Mouse (Mus musculus): ENCODE results near the gene Gabpb2. TPM values are rescaled to one million over a fixed set of nuclear protein-coding genes. Genes with fewer than 3 reads are reported as not detected.

Gene Gabpb2
- total RNA-seq, 4 experiments from 2014 or later, result 7.2 to 9.1 (median 7.6) TPM

GRCm38 (mm10) chr3:95195772-95196171, 21.9 kb downstream of the Gabpb2 start:
- no peak for DNase-seq (ENCODE audit: low spot score in 2 of 2)

DNA sequence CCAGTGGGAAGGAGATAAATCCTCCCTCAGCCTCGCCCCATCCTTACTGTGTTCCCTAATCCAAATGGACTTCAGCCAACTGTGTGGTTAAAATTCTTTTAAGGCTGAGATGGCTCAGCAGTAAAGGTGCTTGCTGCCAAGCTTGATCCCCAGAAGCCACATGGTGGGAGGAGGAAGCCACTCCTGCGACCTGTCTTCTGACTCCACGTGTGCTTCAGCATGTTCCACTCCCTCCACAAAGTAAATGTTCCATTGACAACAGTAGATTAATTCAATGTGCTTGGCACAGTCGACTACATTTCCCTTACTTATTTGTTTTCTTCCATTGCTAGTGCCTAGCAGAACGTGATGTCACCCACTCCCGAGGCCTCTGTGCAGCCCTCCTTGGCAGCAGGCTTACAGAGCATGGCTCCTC, 23.0 kb downstream of the Gabpb2 start:
- no peak for DNase-seq (ENCODE audit: low spot score in 2 of 2)

GRCm38 (mm10) chr3:95186888-95187287, 30.8 kb downstream of the Gabpb2 start:
- no peak for DNase-seq (ENCODE audit: low spot score in 2 of 2)

GRCm38 (mm10) chr3:95186100-95186499, 31.6 kb downstream of the Gabpb2 start:
- DNase-seq (ENCODE audit: low spot score in 2 of 2), result no peak

GRCm38 (mm10) chr3:95184796-95185577, 32.7 kb downstream of the Gabpb2 start:
- DNase-seq (ENCODE audit: low spot score in 2 of 2), result no peak

- DNase-seq (ENCODE audit: low spot score in 2 of 2), result no peak
Observed at GRCm38 (mm10) chr3:95181841-95182240, 35.9 kb downstream of the Gabpb2 start.

DNA sequence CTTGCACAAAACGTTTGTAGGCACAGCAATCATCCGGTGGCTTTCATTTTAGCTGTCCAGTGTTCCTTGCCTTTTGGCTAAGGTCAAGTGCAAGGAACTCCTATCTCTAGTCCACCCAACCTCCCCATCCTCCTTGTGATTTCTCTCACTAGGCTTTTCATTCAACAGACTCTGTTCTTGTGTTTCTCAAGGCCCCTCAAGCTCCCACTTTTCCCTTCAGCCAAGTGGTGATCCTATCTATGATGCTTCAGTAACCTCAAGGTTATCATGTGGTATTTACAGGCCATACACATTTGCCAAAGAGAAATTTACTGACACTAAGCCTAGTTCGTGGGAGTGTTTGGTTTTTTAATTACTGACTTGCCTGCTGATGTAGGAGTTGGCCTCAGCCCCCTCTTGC, 37.8 kb downstream of the Gabpb2 start:
- no peak for DNase-seq (ENCODE audit: low spot score in 2 of 2)

DNA sequence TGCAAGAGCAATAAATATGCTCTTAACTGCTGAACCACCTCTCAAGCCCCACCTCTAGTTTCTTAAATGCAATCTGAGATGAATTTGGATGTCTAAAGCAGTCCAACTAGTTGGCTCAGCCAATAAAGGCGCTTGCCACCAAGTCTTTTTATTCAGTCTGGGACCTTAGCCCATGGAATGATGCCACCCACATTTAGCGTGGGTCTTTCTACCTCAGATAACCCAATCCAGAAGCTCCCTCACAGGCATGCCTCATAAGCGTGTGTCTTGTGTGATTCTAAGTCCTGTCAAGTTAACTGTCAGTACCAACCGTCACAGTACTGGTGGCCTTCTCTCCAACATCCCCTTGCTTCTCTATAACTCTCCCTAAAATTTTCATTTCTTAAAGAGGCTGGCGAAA, 38.8 kb downstream of the Gabpb2 start:
- no peak for DNase-seq (ENCODE audit: low spot score in 2 of 2)

DNA sequence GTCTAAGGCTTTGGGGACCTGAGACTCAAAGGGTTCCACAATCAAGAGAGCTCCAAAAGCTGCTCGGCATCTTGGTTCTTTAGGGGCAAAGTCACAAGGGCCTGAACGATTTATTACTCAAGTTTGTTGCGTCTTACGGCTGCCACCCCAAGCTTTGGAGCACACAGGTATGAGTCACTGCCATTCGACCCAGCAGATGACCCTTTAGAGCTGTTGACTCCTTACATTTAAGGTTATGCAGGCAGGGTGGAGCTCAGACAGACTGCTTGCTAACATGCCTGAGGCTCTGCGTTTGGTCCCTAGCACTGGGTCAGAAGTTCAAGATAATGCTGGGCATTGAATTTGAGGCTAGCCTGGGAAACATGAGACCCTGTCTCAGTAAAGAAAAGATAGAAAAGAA, 40.1 kb downstream of the Gabpb2 start:
- no peak for DNase-seq (ENCODE audit: low spot score in 2 of 2)

DNA sequence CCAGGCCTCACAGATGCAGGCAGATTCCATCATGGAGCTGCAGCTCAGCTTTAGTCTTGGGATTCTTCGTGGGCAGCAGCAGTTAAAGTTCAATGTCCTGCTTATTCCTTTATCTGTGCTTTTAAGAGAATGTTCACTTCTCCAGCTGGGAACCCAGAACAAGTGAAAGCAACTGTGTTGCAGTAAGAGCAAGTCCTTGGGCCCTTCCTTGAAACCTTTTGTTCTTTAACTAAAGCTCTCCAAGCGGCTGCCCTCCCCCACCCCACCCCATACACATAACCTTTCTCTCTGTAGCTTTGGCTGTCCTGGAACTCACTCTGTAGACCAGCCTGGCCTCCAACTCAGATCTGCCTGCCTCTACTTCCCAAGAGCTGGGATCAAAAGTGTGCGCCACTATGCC, 41.2 kb downstream of the Gabpb2 start:
- DNase-seq (ENCODE audit: low spot score in 2 of 2), result no peak

- DNase-seq (ENCODE audit: low spot score in 2 of 2), result peak; percentile 84 to 86
Observed at GRCm38 (mm10) chr3:95174011-95174592, 43.6 kb downstream of the Gabpb2 start.

DNA sequence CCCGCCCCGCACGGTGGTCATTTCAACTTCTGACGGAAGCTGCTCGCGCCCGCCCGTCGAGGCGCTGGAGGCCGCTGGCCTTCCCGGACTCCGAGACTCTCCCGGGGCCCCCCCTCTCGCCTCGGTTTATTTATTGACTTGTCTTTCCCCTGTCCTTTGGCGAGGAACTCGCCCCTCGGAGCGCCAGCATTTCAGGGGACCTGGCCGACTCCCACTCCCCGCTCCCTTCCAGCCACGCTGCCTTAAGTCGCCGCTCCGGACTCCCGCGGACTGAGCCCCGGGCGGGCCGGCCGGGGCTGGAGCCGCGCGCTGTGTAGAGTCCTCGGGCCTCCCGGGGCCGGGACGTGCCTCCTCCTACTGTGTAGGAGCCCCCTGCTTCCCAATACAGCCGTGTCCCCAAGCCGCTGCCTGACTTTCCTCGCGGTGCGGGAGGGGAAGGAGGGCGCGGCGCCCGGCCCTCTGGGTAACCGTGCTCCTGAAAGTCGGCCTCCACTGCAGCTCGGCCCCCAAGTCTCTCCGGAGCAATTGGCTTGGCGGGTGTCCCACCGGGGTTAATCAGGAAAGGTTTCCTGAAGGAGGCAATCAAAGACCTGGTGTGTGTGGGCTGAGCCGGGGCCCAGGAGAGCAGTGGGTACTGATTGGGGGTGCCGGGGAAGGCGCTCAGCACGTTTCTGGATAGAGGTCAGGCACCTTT, 44.3 kb downstream of the Gabpb2 start:
- DNase-seq (ENCODE audit: low spot score in 2 of 2), result no peak

DNA sequence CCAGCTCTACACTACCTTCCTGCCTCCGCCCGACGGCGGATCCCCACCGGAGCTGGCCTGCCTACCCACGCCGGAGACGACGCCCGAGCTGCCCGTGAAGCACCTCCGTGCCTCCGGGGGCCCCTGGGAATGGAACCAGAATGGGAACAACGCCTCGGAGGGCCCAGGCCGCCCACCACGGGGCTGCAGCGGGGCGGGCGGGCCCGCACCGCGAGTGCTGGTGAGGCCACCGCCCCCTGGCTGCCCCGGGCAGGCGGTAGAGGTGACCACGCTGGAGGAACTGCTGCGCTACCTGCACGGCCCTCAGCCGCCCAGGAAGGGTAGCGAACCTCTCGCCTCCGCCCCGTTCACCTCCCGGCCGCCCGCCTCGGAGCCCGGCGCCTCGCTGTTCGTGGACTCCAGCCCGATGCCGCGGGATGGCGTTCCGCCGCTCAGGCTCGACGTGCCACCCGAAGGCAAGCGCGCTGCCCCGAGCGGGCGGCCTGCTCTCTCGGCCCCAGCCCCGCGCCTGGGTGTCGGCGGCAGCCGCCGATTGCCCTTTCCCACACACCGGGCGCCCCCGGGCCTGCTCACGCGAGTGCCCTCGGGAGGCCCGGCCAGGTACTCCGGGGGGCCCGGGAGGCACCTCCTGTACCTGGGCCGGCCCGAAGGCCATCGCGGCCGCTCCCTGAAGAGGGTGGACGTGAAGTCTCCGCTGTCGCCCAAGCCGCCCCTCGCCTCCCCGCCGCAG, 45.0 kb downstream of the Gabpb2 start:
- no peak for DNase-seq (ENCODE audit: low spot score in 2 of 2)

GRCm38 (mm10) chr3:95171105-95171504, 46.6 kb downstream of the Gabpb2 start:
- no peak for DNase-seq (ENCODE audit: low spot score in 2 of 2)

- no peak for DNase-seq (ENCODE audit: low spot score in 2 of 2)
Observed at GRCm38 (mm10) chr3:95169996-95170395, 47.7 kb downstream of the Gabpb2 start.

DNA sequence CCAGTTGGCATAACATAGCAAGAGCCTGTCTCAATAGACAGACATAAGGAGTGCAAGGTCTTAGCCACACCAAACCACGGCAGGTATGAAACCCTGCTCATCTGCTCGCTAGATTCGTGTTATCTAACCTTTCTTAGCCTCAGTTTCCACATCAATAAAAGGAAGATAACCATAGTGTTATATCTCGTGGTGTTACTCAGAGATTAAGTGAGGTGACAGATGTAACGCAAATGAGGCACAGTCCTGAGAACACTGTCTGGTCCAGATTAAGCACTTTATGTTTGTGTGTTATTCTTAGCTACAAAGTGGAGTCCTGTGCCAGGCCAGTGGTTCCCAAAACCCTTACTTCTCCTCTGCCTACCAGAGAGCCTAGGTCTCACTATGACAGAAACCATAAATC, 52.9 kb downstream of the Gabpb2 start:
- DNase-seq (ENCODE audit: low spot score in 2 of 2), result no peak

GRCm38 (mm10) chr3:95164256-95164550, 53.5 kb downstream of the Gabpb2 start:
- no peak for DNase-seq (ENCODE audit: low spot score in 2 of 2)

DNA sequence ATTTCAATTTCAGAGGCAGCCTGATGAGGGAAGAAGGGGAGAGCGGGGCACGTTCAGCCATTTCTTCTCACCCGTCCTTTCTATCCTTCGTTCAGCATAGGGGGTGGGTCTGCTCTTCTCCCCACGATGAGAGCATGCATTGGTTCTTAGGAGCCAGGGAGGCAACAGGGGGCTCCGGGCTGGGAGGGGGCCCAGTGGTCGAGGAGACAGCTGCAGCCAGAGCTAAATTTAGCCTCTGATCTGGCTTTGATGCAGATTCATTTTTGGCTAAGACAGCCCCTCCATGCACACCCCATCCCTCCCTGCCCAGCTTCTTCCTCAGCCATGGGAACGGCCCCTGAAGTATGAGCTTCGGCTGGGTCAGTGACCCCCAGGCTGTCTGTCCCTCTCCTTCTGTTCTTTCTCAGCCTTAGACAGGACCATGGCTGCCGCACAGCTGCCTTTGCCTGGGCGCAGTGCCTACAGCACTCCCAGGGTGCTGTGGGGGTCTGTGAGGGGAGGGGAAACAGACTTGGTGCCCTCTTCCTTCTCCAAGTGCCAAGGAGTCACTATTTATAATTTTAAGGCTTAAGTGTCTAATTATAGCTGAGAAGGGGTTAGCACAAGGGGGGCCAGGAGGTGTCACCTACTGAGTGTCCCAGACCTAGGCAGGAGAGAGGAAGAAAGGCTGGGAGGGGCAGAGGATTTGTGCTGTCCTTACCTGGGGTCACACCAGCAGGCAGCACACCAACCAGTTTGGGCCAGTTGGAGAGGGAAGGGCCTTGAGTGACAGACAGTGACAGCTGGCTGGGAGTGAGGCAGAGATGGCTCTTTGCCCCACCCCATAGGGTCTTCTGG, 54.1 kb downstream of the Gabpb2 start:
- peak; percentile 82 to 90 for DNase-seq (ENCODE audit: low spot score in 2 of 2)

DNA sequence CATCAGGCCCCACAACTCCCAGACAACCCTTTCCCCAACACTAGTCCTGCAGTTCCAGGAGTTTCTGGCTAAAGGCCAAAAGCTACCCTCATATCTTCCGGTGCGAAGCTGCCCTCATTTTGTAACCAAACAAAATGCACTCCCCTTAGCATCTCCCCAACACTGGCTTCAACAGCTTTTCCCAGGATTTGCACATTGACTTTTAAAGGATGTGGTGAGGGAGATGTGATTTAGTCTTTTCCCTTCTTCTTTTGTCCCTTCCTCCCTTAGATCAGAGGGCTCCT, 55.4 kb downstream of the Gabpb2 start:
- no peak for DNase-seq (ENCODE audit: low spot score in 2 of 2)

DNA sequence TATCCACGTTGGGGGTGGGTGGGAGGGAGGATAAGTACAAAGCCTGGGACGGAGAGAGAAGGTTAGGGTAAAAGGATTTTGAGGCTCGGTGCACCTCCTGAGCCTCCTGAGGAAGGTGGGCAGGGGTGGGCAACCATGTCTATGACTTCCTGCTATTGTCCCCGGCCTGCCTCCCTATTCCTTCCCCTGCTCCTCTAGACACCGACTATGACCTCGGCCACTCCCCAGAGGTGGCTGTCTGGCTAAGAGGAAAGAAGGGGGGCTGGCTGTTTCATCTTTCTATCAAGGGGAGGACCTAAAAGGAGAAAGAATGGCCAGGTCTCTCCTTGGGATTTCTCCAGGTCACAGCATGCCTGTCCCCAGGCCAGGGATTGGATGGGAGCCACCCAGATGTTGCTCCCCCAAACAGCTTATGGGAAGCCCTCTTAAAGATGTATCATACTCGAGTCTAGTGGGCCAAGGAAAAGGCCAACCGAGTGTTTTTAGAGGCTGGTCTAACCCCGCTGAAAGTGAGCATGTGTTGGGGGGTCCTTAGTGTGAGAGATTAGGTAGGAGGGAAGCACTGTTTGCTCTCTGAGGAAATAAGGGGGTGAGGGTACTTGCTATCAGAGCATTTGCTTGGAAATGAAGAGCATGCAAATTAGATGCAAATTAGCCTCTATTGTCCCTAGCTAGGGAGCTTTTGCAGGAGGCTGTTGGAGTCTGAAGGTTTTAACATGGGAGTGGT, 55.9 kb downstream of the Gabpb2 start:
- no peak for DNase-seq (ENCODE audit: low spot score in 2 of 2)

- DNase-seq (ENCODE audit: low spot score in 2 of 2), result no peak
Observed at GRCm38 (mm10) chr3:95161041-95161551, 56.6 kb downstream of the Gabpb2 start.
